Mouse (Mus musculus): Measurements from ENCODE around the gene Tldc1. TPM values are rescaled to one million over a fixed set of nuclear protein-coding genes. Genes with fewer than 3 reads are reported as not detected.

Tldc1 gene
- total RNA-seq, 2 experiments from 2014 or later = 15.2 to 15.5 TPM

GRCm38 (mm10) chr8:119781086-119781840, 3.0 kb upstream of the Tldc1 start:
- DNase-seq (ENCODE audit: low spot score in 2 of 2) = no peak
- H3K4me3 ChIP-seq = no peak overlapping the region
- TF ChIP-seq CTCF (conservative IDR thresholded peaks at IDR 0.05) = no peak
- H3K27ac ChIP-seq = no peak overlapping the region

GRCm38 (mm10) chr8:119780402-119781049, 2.3 kb upstream of the Tldc1 start:
- no peak overlapping the region for H3K4me3 ChIP-seq
- no peak overlapping the region for H3K27ac ChIP-seq
- DNase-seq (ENCODE audit: low spot score in 2 of 2) = no peak
- no peak for TF ChIP-seq CTCF (conservative IDR thresholded peaks at IDR 0.05)

DNA sequence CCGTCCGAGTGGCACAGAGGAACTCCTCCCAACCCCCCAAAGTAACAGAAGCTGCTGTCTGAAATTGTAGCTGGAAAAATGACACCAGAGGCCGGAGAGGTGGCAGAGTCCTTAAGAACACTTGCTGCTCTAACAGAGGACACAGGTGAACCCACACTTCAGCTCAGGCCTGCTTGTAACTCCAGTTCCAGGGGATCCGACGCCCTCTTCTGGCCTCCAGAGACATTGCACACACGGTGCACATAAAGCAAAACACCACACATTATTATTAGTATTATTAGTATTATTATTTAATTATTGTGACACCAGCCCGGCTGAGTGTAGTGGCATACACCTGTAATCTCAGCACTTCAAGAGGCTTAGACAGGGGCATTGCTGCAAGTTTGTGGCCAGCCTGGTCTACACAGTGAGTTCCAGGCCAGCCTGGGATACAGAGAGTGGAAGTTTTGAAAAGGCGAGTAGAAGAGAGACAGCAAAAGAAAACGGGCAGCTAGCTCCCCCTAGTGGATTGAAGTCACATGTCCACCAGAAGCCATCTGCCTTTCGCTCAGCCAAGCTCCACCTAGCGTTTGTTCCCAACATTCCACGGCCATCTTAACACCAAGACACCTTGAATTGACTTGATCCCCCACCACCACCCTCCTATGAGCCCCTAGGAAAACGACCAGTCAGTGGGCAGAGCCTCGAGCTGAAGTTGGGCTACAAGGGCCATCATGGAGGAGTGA, 959 bp upstream of the Tldc1 start:
- peak; percentile 92 for TF ChIP-seq CTCF (conservative IDR thresholded peaks at IDR 0.05)
- peak overlapping the region; percentile 96 for H3K27ac ChIP-seq
- DNase-seq (ENCODE audit: low spot score in 2 of 2) = peak; percentile 83 to 88
- peak overlapping the region; percentile 60; the same call in 1 of the 2 replicates for H3K4me3 ChIP-seq

DNA sequence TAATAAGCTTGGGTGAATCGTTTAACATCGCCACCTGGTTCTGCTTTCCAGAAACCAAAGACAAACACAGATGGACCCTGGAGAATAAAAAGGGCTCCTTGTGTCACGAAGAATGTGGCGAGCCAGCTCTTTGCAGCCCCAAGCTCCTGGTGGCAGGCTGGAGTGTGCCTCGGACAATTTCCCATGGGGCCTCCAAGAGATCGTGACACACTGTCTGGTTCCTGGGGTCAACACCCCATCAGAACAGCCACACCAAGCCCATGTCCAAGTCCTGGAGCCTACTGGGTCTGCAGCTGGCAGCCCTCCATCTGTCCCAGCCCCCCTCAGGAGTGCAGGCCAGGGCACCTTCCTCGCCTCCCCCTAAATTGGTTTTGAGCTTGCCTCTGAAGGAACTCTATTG, 451 bp downstream of the Tldc1 start:
- peak overlapping the region; percentile 60 for H3K4me3 ChIP-seq
- H3K27ac ChIP-seq = peak overlapping the region; percentile 96
- DNase-seq (ENCODE audit: low spot score in 2 of 2) = peak in 1 of 2 experiments; percentile 25
- peak; percentile 20 for TF ChIP-seq CTCF (conservative IDR thresholded peaks at IDR 0.05)

DNA sequence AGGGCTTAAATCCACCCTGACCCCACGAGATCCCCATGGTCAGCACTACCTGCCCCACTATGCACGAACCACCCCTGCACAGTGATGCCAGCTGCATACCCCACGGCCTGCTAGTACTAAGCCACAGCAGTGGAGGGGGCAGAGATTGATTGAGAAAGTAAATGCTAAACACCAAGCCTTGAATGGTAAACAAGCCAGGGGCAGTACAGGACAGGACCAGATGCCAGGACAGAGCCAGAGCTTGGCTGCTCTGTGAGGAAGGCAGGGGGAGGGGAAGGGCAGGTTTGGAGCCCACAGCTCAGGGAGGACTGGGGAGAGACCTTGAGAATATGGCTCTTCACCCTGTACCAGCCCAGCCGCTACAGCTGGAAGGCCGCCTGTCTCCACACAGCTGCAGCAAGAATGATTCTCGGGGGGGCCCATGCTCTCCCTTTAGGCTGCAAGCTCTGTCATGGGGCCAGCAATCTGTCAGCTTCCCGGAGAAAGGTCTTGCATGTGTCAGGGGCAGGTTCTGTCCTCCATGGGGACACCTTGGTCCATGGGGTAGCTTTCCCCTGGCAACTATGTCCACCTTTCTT, 1.5 kb downstream of the Tldc1 start:
- DNase-seq (ENCODE audit: low spot score in 2 of 2) = no peak
- TF ChIP-seq CTCF (conservative IDR thresholded peaks at IDR 0.05) = no peak
- Histone ChIP-seq H3K4me3 (no peak overlapping the region), H3K27ac (no peak overlapping the region)

- no peak for TF ChIP-seq CTCF (conservative IDR thresholded peaks at IDR 0.05)
- Histone ChIP-seq H3K4me3 (no peak overlapping the region), H3K27ac (no peak overlapping the region)
- DNase-seq (ENCODE audit: low spot score in 2 of 2) = no peak
These were observed 12.3 kb downstream of the Tldc1 start for GRCm38 (mm10) chr8:119765761-119766444.

DNA sequence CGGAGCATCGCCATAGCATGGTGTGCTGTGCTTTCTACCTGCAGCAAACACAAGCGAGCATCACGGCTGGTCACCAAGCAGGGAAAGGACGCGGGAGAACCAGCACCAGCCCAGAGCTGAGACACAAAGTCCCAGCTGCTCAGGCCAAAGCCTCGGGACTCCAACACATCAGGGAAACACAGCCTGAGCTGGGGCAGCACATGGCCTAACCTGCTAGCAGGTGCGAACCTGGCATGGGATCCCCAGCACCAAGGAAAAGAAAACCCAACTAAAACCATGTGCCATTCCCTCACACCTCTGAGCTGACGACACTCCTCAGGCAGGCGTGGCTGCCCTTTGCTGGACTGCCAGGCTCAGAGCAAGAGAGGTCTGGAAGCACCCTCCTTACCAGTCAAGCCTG, 12.9 kb downstream of the Tldc1 start:
- H3K27ac ChIP-seq = no peak overlapping the region
- no peak overlapping the region for H3K4me3 ChIP-seq
- TF ChIP-seq CTCF (conservative IDR thresholded peaks at IDR 0.05) = no peak
- no peak for DNase-seq (ENCODE audit: low spot score in 2 of 2)

- no peak for TF ChIP-seq CTCF (conservative IDR thresholded peaks at IDR 0.05)
- H3K27ac ChIP-seq = no peak overlapping the region
- H3K4me3 ChIP-seq = no peak overlapping the region
- no peak for DNase-seq (ENCODE audit: low spot score in 2 of 2)
These were observed 15.7 kb downstream of the Tldc1 start for GRCm38 (mm10) chr8:119762226-119763220.

DNA sequence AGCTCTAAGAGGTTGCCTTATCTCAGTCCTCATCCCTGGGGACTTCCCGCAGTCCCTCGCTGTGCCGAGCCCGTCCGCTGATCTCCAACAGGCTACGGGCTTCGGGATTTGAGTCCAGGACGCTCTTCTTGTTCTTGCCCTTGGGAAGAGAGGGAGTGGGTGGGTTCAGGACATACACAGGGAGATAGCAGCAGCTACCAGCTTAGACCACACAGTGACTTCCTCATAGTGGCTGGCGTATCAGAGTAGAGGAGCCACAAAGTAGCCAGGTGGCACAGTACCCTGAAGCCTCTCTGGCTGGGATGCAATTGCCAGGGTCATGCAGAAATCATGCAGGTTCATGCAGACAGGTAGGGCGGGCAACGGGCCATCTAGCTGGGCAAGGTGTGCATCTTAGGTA, 16.5 kb downstream of the Tldc1 start:
- TF ChIP-seq CTCF (conservative IDR thresholded peaks at IDR 0.05) = no peak
- no peak overlapping the region for H3K27ac ChIP-seq
- H3K4me3 ChIP-seq = no peak overlapping the region

GRCm38 (mm10) chr8:119756538-119756937, 21.7 kb downstream of the Tldc1 start:
- TF ChIP-seq CTCF (conservative IDR thresholded peaks at IDR 0.05) = no peak
- Histone ChIP-seq H3K27ac (no peak overlapping the region), H3K4me3 (no peak overlapping the region)
- no peak for DNase-seq (ENCODE audit: low spot score in 2 of 2)

More for the DNA sequence above, 16.5 kb downstream of the Tldc1 start:
- DNase-seq (ENCODE audit: low spot score in 2 of 2) = no peak

DNA sequence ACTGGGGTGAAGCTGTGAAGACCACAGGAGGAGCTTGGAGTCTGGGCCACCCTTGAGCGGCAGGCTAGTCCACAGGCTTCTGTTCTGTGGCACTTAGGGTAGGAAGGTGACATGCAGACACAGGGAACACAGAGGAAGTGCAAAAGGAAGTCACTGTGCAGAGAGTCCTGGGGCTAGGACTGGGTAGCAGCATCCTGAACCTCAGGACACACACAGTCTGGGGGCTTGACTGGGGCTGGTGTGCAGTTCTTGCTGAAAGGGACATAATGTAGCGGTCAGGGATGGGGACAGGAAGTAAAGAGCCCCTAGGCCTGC, 22.1 kb downstream of the Tldc1 start:
- H3K27ac ChIP-seq = no peak overlapping the region
- no peak overlapping the region for H3K4me3 ChIP-seq
- DNase-seq (ENCODE audit: low spot score in 2 of 2) = no peak
- TF ChIP-seq CTCF (conservative IDR thresholded peaks at IDR 0.05) = no peak

Data from layer of hippocampus, adult 2 months (tissue).